Mouse (Mus musculus) left cerebral cortex, adult 11 months (tissue): Measurements from ENCODE around the gene Trim25.
"Not testable (repeated sequence)": the region's sequence is repeated elsewhere in the genome, so short reads cannot be mapped to it uniquely, and the experiment has no call there.

ENCODE experiments used
- DNase-seq: peaks from one replicate; pipeline ENCODE4 v3.0.0; 2022; ENCODE audit warnings: low spot score

Gene Trim25

DNA sequence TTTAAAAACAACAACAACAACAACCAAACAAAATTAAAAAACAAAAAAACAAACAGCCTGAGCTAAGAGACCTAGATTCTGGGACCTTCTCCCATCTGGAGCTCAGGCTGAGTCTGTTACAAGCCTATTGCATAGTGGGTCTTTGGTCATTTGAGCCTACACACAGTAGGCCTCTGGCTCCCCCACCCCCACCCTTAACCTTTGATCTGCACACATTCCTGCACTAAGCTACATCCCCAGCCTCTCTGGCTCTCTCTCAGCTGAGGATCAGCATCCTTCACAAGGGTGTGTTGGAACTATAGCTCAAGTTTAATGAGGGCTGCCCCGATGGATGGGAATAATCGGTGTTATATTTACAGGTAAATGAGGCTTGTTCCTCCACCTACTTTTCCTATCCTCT is 3.6 kb upstream of the Trim25 start:
- DNase-seq, result no peak

DNA sequence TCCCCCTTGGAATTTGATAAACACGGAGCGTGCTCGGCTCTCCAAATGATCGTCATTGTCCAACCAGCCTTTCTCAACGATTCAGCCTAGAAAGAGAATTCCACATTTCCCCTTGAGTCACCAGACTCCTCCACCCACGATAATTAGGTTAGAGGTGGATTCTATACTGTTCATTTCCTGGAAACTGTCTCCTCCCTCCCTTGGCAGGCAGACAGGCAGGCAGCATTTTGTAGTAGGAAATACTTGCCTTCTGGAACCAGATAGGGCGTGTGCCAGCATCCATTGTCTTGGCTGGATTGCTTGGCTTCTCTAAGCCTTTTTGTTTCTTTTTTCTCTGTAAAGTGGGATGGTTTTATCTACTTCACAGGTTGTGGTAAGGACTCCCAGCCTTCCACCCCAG is 2.7 kb upstream of the Trim25 start:
- no peak for DNase-seq

DNA sequence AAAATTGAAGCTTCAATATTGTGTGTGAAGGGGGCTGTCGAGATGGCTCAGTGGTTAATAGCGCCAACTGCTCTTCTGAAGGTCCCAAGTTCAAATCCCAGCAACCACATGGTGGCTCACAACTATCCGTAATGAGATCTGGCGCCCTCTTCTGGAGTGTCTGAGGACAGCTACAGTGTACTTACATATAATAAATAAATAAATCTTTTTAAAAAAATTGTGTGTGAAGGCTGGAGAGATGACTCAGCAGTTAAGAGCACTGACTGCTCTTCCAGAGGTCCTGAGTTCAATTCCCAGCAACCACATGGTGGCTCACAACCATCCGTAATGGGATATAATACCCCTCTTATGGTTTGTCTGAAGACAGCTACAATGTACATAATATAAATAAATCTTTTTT is 1.8 kb upstream of the Trim25 start:
- not testable (repeated sequence) for DNase-seq

DNA sequence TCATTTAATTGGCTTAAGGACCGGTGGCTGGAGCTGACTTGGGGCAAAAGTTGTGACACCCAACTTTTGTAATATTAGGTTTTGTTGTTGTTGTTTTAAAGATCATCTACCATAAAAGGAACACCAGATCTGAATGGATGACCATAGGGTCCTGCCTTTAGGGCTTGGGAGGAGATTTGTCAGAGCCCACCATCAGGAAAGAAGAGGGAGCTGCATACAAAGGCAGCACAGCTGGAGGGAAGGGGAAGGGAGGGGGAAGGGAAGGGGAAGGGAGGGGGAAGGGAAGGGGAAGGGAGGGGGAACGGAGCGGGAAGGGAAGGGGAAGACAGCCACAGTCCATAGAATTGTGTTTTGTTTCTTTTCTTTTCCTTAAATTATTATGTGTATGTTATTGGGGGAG is 770 bp upstream of the Trim25 start:
- no peak for DNase-seq

DNA sequence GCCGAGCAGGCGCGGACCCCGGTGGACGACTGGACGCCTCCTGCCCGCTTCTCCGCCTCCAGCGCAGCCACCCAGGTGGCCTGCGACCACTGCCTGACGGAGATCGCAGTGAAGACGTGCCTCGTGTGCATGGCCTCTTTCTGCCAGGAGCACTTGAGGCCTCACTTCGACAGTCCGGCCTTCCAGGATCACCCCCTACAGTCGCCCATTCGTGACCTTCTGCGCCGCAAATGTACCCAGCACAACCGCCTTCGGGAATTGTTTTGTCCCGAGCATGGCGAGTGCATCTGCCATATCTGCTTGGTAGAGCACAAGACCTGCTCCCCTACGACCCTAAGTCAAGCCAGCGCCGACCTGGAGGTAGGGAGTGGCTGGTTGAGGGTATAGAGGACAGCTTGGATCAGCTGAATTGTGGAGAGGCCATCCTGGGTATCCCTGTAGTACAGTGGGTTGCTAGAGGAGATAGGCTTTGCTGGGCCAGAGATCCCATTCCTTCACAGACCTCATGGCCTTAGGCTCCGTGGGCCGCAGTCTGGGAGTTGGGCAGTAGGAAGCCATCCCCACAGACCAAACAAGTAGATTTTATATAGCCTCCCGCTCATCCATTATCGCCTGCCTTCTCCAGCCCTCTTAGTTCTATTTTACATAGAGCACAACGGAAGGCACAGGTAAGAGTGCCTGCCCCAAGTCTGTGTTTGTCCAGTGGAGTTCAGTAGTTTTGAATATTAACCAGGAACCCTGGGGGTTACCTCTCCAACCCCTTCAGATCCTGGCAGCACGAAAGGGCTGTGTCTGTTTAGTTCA is 749 bp downstream of the Trim25 start:
- DNase-seq, result no peak

GRCm38 (mm10) chr11:89000527-89000819 is 1.3 kb downstream of the Trim25 start:
- no peak for DNase-seq

- no peak for DNase-seq
These were observed 2.4 kb downstream of the Trim25 start for GRCm38 (mm10) chr11:89001569-89001968.

DNA sequence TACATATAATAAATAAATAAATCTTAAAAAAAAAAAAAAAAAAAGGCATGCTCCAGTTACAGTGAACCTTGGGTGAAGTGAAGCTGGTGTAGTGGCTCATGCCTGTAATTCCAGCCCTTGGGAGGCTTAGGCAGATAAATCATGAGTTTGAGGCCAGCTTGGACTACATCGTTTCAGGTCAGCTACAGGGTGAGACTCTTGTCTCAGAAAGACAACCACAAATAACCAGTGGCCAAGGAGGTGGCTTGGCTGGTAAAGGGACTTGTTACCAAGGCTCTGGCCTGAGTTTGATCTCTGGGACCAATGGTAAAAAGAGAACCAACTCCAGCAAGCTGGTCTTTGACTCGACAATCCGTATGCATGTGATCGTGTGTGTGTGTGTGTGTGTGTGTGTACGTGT is 2.9 kb downstream of the Trim25 start:
- no peak for DNase-seq

- no peak for DNase-seq
These were observed 3.4 kb downstream of the Trim25 start for GRCm38 (mm10) chr11:89002621-89003020.

GRCm38 (mm10) chr11:89003078-89003477 is 3.9 kb downstream of the Trim25 start:
- no peak for DNase-seq

- no peak for DNase-seq
These were observed 4.5 kb downstream of the Trim25 start for GRCm38 (mm10) chr11:89003726-89004125.

GRCm38 (mm10) chr11:89005473-89005872 is 6.3 kb downstream of the Trim25 start:
- no peak for DNase-seq

DNA sequence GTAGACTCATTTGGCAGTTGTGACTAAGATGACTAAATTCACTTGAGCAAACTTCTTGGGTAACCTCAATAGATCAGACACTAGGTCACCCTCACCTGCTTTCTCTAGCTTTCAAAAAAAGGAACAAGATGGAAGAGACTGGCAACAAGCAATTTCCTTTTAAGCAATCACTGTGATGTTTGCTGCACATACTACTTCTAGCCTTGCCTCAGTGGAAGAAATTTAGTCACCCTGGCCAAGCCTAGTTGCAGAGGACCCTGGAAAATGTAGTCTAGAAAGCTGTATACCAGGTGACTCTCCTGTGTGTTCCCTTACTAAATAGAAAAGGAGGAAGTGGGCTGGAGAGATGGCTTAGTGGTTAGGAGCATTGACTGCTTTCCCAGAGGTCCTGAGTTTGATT is 7.2 kb downstream of the Trim25 start:
- DNase-seq, result no peak

- DNase-seq, result no peak
These were observed 8.4 kb downstream of the Trim25 start for GRCm38 (mm10) chr11:89007582-89007981.

- no peak for DNase-seq
These were observed 9.9 kb downstream of the Trim25 start for GRCm38 (mm10) chr11:89009066-89009465.

GRCm38 (mm10) chr11:89009496-89009895 is 10.3 kb downstream of the Trim25 start:
- no peak for DNase-seq

DNA sequence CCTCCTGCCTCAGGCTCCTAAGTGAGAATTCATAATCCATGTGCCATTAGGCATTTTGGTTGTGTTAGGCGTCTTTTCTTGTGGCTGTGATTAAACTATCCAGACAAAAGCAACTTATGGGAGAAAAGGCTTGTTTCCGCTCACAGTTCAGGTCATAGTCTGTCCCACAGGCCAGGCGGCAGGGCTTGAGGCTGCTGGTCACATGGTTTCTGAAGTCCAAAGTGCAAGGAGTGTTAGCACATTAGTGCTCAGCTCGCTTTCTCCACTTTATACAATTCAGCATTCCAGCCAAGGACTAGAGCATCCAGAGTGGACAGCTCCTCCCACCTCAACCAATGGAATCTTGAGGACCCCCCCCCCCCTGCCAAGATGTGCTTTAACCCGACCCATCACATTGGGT is 13.1 kb downstream of the Trim25 start:
- no peak for DNase-seq

DNA sequence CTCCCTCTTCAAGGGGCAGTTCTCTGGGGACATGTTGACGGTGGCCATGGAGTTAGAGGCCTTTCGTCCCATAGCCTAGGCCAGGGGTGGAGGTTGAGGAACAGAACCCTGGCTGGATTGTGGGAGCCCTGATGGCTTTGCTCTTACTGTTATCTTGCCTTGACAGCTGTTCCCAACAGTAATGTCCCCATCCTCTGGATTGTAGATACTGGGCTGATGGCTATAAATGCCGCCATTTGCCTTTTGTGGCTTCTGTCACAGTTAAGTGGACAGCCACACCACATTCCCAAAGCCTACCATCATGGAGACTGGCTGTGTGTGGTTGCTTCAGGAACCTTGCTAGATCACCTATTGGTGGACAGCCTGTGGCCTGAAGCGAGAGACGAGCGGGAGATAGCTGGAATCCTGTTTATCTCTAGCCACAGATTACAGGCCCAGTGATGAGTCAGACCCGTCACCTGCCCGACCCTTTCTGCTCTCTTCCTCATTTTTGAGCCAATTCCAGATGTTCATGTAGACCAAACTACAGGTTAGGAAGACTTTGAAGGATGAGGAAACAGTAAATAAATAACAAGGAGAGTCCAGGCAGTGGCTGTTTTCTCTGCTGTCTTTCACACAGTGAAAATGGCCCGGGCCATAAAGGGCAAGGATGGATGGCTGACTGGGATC is 18.5 kb downstream of the Trim25 start:
- no peak for DNase-seq

DNA sequence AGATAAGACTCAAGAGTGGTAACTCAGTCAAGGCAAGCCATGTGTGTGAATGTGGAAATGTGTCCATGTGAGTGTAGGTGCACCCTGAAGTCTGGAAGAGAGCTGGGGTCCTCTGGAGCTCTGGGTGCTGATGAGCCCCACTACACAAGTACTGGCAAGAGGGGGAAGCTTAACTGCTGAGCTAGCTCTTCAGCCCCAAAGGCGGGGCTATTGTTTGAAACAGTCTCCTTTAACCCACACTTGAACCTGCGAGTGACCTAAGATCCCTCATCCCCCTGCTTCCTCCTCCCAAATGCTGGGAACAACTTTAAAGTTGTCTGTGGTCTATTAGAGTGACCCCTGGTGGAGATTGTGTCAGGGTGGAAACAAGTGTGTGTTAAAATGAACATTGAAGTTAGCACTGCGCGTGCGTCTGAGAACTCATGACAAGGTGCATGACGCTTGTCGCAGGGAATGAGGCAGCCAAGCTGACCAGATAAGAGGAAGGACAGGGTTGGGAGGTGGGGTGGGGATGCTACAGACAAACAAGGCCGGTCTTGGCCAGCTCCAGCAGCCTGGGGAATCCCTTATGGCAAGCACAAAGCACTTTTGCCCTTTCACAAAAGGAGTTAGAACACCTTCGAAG is 21.6 kb downstream of the Trim25 start:
- DNase-seq, result no peak

- DNase-seq, result no peak
These were observed 22.5 kb downstream of the Trim25 start for GRCm38 (mm10) chr11:89021687-89022086.

- DNase-seq, result no peak
These were observed 23.1 kb downstream of the Trim25 start for GRCm38 (mm10) chr11:89022120-89022731.

- no peak for DNase-seq
These were observed 24.3 kb downstream of the Trim25 start for GRCm38 (mm10) chr11:89023477-89023876.
